Mouse (Mus musculus): ENCODE measurements around the gene Zfp213.

GRCm38 (mm10) chr17:23603077-23603476 is 39.0 kb upstream of the Zfp213 start:
- TF ChIP-seq CTCF (IDR thresholded peaks at IDR 0.05; ENCODE audit: low read depth) (no peak), EP300 (IDR thresholded peaks at IDR 0.05; ENCODE audit: low read depth) (no peak)
